Mouse (Mus musculus): ENCODE results near the gene Gm20777. TPM values are rescaled to one million over a fixed set of nuclear protein-coding genes. Genes with fewer than 3 reads are reported as not detected.
"Not testable (repeated sequence)": the region's sequence is repeated elsewhere in the genome, so short reads cannot be mapped to it uniquely, and the experiment has no call there.

Gm20777 gene
- not detected in 2 replicates for polyA plus RNA-seq (2014; fragmentation: Nextera tagmentation; extraction: Ambion mirVana)

DNA sequence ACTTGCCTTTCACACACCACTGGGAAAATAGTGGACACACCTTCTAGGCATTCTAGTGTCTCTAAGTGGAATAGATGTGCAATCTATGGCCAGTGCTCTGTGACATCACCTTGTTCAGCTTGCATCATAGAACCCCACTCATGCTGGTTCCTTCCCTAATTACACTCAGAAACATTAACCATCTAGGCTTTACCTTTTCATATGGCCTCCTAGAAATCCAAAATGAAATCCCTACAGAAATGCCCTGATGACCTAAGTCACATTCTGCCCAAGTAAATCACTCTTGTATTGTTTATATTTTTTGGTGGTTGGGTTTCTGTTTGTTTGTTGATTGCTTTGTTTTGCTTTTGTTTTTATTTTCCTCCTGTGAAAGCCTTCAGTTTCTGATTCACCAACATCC is at the start of gene Gm20777:
Gm20777 (minus strand) TSS at position 101 of the 400 bp plus-strand sequence.
- H3K27me3 ChIP-seq (ENCODE audit: control insufficient read depth, insufficient read depth, low read length); H3K4me1 ChIP-seq (ENCODE audit: control insufficient read depth, insufficient read depth, low read length); H3K4me2 ChIP-seq; H3K27ac ChIP-seq (ENCODE audit: low read depth, low read length); H3K4me3 ChIP-seq (ENCODE audit: low read depth, low read length); H3K9me3 ChIP-seq (replicated peaks; ENCODE audit: control insufficient read depth, low read length); H3K9ac ChIP-seq (ENCODE audit: low read depth, low read length); H3K36me3 ChIP-seq (ENCODE audit: control insufficient read depth, insufficient read depth, low read length); ATAC-seq (replicated peaks; ENCODE audit: insufficient number of reproducible peaks, low FRiP score, low TSS enrichment): not testable (repeated sequence)

DNA sequence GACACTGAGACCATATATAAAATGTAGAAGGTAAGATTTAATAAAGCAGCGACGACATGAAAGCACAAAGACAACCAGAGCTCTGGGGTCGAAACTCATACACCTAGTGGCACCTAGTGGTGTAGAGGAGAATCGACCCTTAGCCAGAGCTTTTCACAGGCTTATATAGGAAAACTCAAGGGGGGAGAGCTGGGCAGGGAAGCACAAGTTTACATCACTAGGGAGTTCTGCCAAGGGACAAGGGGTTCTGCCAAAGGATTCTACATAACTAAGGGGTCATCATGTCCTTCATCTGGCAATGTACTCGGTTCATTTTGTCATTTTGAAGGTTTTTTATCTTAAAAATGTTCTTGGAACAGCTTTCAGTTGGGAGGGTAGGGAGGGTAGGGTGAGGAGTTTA is 42.7 kb downstream of the Gm20777 start:
- H3K27ac ChIP-seq (ENCODE audit: low read depth, low read length); H3K27me3 ChIP-seq (ENCODE audit: control insufficient read depth, insufficient read depth, low read length); H3K4me1 ChIP-seq (ENCODE audit: control insufficient read depth, insufficient read depth, low read length); ATAC-seq (replicated peaks; ENCODE audit: insufficient number of reproducible peaks, low FRiP score, low TSS enrichment); H3K4me3 ChIP-seq (ENCODE audit: low read depth, low read length); H3K9ac ChIP-seq (ENCODE audit: low read depth, low read length); H3K36me3 ChIP-seq (ENCODE audit: control insufficient read depth, insufficient read depth, low read length); H3K9me3 ChIP-seq (replicated peaks; ENCODE audit: control insufficient read depth, low read length); H3K4me2 ChIP-seq: not testable (repeated sequence)
- WGBS (ENCODE audit: insufficient replicate concordance) = no CpG with 5 or more reads among the region's 5 CpGs

DNA sequence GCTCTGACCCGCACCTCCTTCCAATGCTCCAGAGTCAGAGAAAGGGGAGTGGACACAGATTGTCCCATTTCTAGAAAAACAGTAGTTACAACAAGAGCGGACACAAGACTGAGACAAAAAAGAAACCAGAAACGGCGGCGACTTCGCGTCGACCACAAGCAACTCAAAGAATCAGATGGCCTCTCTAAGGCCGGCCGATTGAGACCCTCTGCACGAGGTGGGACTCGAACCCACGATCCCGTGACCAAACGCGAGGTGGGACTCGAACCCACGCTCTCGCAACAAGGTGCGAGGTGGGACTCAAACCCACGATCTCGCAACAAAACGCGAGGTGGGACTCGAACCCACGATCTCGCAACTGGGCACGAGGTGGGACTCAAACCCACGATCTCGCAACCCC is 43.5 kb downstream of the Gm20777 start:
- ATAC-seq (replicated peaks; ENCODE audit: insufficient number of reproducible peaks, low FRiP score, low TSS enrichment); H3K4me1 ChIP-seq (ENCODE audit: control insufficient read depth, insufficient read depth, low read length); H3K36me3 ChIP-seq (ENCODE audit: control insufficient read depth, insufficient read depth, low read length): not testable (repeated sequence)

DNA sequence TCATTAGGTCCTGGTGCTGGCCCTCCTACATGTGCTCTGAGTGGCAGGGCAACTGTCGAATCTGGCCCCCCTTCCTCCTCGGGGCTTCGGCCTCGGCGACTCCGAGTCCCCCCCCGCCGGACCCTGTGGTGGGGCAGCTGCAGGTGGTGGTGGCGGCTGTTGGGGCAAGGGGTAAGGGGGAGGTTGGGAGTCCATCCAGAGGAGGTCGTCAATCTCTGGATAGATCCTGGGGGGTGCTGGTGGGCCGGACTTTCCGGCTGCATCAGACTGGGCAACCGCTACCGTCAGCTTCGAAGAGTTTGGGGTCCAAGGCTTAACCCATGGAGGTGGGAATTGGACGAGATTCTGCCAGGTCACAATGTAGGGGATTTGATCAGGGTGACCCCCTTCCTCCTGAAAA is 44.0 kb downstream of the Gm20777 start:
- ATAC-seq (replicated peaks; ENCODE audit: insufficient number of reproducible peaks, low FRiP score, low TSS enrichment); H3K4me1 ChIP-seq (ENCODE audit: control insufficient read depth, insufficient read depth, low read length): not testable (repeated sequence)
- WGBS (ENCODE audit: insufficient replicate concordance) = 82% methylated on average over 12 of the region's 16 CpGs

More for the DNA sequence above, 43.5 kb downstream of the Gm20777 start:
- 90% methylated on average over 27 of the region's 30 CpGs for WGBS (ENCODE audit: insufficient replicate concordance)
- H3K4me3 ChIP-seq (ENCODE audit: low read depth, low read length); H3K27me3 ChIP-seq (ENCODE audit: control insufficient read depth, insufficient read depth, low read length); H3K9ac ChIP-seq (ENCODE audit: low read depth, low read length); H3K4me2 ChIP-seq; H3K9me3 ChIP-seq (replicated peaks; ENCODE audit: control insufficient read depth, low read length); H3K27ac ChIP-seq (ENCODE audit: low read depth, low read length): not testable (repeated sequence)

DNA sequence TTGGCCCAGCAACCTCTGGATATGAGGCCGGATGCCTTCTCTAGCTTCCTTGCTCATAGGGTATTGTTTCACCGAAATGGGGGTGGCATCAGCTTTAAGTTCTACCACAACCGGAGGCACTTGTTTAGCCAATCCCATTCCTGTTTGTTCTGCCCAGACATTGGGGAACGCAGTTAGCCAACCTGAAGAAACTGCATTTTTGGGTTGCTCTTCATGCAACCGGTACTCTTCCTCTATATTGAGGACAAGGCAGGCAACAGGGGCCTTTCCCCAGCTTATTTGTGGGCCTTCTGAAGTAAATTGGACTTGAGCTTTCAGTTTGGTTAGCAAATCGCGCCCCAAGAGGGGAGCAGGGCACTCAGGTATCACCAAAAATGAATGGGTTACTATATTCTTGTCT is 45.6 kb downstream of the Gm20777 start:
- H3K27ac ChIP-seq (ENCODE audit: low read depth, low read length); H3K4me1 ChIP-seq (ENCODE audit: control insufficient read depth, insufficient read depth, low read length); H3K4me3 ChIP-seq (ENCODE audit: low read depth, low read length); H3K27me3 ChIP-seq (ENCODE audit: control insufficient read depth, insufficient read depth, low read length); ATAC-seq (replicated peaks; ENCODE audit: insufficient number of reproducible peaks, low FRiP score, low TSS enrichment); H3K36me3 ChIP-seq (ENCODE audit: control insufficient read depth, insufficient read depth, low read length); H3K9ac ChIP-seq (ENCODE audit: low read depth, low read length); H3K9me3 ChIP-seq (replicated peaks; ENCODE audit: control insufficient read depth, low read length); H3K4me2 ChIP-seq: not testable (repeated sequence)
- 80% methylated on average over 5 of the region's 7 CpGs for WGBS (ENCODE audit: insufficient replicate concordance)

More for the DNA sequence above, 44.0 kb downstream of the Gm20777 start:
- not testable (repeated sequence) for H3K27ac ChIP-seq (ENCODE audit: low read depth, low read length); H3K4me2 ChIP-seq; H3K9ac ChIP-seq (ENCODE audit: low read depth, low read length); H3K36me3 ChIP-seq (ENCODE audit: control insufficient read depth, insufficient read depth, low read length); H3K9me3 ChIP-seq (replicated peaks; ENCODE audit: control insufficient read depth, low read length); H3K4me3 ChIP-seq (ENCODE audit: low read depth, low read length); H3K27me3 ChIP-seq (ENCODE audit: control insufficient read depth, insufficient read depth, low read length)

Other genes starting within 250 kb of the Gm20777 start
- gene Gm20737, start 216.4 kb downstream of the Gm20777 start, polyA plus RNA-seq (2014; fragmentation: Nextera tagmentation; extraction: Ambion mirVana) = not detected in 2 replicates
- gene Gm21775, start 199.0 kb downstream of the Gm20777 start, polyA plus RNA-seq (2014; fragmentation: Nextera tagmentation; extraction: Ambion mirVana) = not detected in 2 replicates
- gene Gm21900, start 136.1 kb downstream of the Gm20777 start, polyA plus RNA-seq (2014; fragmentation: Nextera tagmentation; extraction: Ambion mirVana) = not detected in 2 replicates